Comparison of ENCODE assay signal across 8 mouse cellular contexts in genomic region chr19:4396081-4396997, GRCm38 (mm10). TPM values are rescaled to one million over a fixed set of nuclear protein-coding genes. Genes with fewer than 3 reads are reported as not detected.
DNase-seq lines count a peak whose midpoint lies in the region; ATAC-seq lines count a peak whose summit lies in the region.

No protein-coding gene starts in this region.

- H3K27me3 ChIP-seq in embryonic facial prominence, embryonic 13.5 days = no peaks in the 10 kb centered on the region
- H3K27me3 ChIP-seq in heart, embryonic 11.5 days (ENCODE audit: control insufficient read depth, insufficient read depth, low read length) = no peaks in the 10 kb centered on the region
- H3K27me3 ChIP-seq in liver, embryonic 16.5 days (ENCODE audit: control insufficient read depth, insufficient read depth, low read depth, low read length) = peaks cover 9% of the 10 kb centered on the region
- no peaks in the 10 kb centered on the region for H3K27me3 ChIP-seq in neural tube, embryonic 13.5 days

- no peaks in the 10 kb centered on the region for H3K9me3 ChIP-seq in embryonic facial prominence, embryonic 13.5 days
- H3K9me3 ChIP-seq in heart, embryonic 11.5 days (replicated peaks; ENCODE audit: control insufficient read depth, low read length) = no peaks in the 10 kb centered on the region
- H3K9me3 ChIP-seq in liver, embryonic 16.5 days (replicated peaks; ENCODE audit: control insufficient read depth, low read length) = no peaks in the 10 kb centered on the region
- no peaks in the 10 kb centered on the region for H3K9me3 ChIP-seq in neural tube, embryonic 13.5 days

- H3K4me1 ChIP-seq in embryonic facial prominence, embryonic 13.5 days = peaks cover 25% of the 10 kb centered on the region
- H3K4me1 ChIP-seq in heart, embryonic 11.5 days (ENCODE audit: control insufficient read depth, insufficient read depth, low read length) = 0 out of 2 replicates have a peak, but pooled peaks cover 11% of the 10 kb centered on the region
- peaks cover 20% of the 10 kb centered on the region for H3K4me1 ChIP-seq in liver, embryonic 16.5 days (ENCODE audit: control insufficient read depth, low read depth, low read length)
- peaks cover 39% of the 10 kb centered on the region for H3K4me1 ChIP-seq in neural tube, embryonic 13.5 days (replicated peaks)

- H3K36me3 ChIP-seq in embryonic facial prominence, embryonic 13.5 days = peaks cover 12% of the 10 kb centered on the region; the same call in 1 of the 2 replicates
- no peaks in the 10 kb centered on the region for H3K36me3 ChIP-seq in heart, embryonic 11.5 days (ENCODE audit: control insufficient read depth, insufficient read depth, low read length)
- peaks cover under 1% of the 10 kb centered on the region; the same call in 1 of the 2 replicates for H3K36me3 ChIP-seq in liver, embryonic 16.5 days (ENCODE audit: control insufficient read depth, insufficient read depth)
- H3K36me3 ChIP-seq in neural tube, embryonic 13.5 days = no peaks in the 10 kb centered on the region; the same call in 1 of the 2 replicates

- peak overlapping the region; percentile 99 for H3K4me3 ChIP-seq in embryonic facial prominence, embryonic 13.5 days
- H3K4me3 ChIP-seq in heart, embryonic 11.5 days (ENCODE audit: low read depth, low read length) = peak overlapping the region; percentile 100
- H3K4me3 ChIP-seq in liver, embryonic 16.5 days (ENCODE audit: low read depth, low read length) = peak overlapping the region; percentile 95
- peak overlapping the region; percentile 100 for H3K4me3 ChIP-seq in neural tube, embryonic 13.5 days

- peak; percentile 5 to 48 for DNase-seq in urinary bladder, adult 18-20 months (ENCODE audit: low spot score in 2 of 2)
- DNase-seq in urinary bladder, postnatal 10 days (ENCODE audit: low spot score) = no peak
- DNase-seq in kidney, postnatal 10 days = peak; percentile 61
- DNase-seq in testis, postnatal 14 days (ENCODE audit: low spot score) = peak; percentile 74

- peak; percentile 53 for ATAC-seq in embryonic facial prominence, embryonic 13.5 days (ENCODE audit: insufficient number of reproducible peaks, insufficient read depth, low FRiP score, low TSS enrichment, low read depth)
- peak; percentile 29 for ATAC-seq in heart, embryonic 11.5 days (replicated peaks; ENCODE audit: insufficient number of reproducible peaks, low FRiP score, low TSS enrichment)
- peak; percentile 8 for ATAC-seq in liver, embryonic 16.5 days (ENCODE audit: low read depth)
- peak; percentile 50 for ATAC-seq in neural tube, embryonic 13.5 days (ENCODE audit: low read depth)

- under 1% methylated on average over 78 of the region's 80 CpGs for WGBS in embryonic facial prominence, embryonic 13.5 days
- under 1% methylated on average over 73 of the region's 80 CpGs for WGBS in heart, embryonic 11.5 days (ENCODE audit: insufficient replicate concordance)
- WGBS in liver, embryonic 16.5 days (ENCODE audit: insufficient replicate concordance) = under 1% methylated on average over 63 of the region's 80 CpGs
- under 1% methylated on average over 77 of the region's 80 CpGs for WGBS in neural tube, embryonic 13.5 days

- H3K4me2 ChIP-seq in embryonic facial prominence, embryonic 13.5 days = peak overlapping the region; percentile 75
- H3K4me2 ChIP-seq in heart, embryonic 11.5 days = peak overlapping the region; percentile 75
- peak overlapping the region; percentile 100 for H3K4me2 ChIP-seq in liver, embryonic 16.5 days (ENCODE audit: low read depth, low read length)
- peak overlapping the region; percentile 91 for H3K4me2 ChIP-seq in neural tube, embryonic 13.5 days

- peak overlapping the region; percentile 100 for H3K9ac ChIP-seq in embryonic facial prominence, embryonic 13.5 days
- peak overlapping the region; percentile 96 for H3K9ac ChIP-seq in heart, embryonic 11.5 days (ENCODE audit: low read depth, low read length)
- H3K9ac ChIP-seq in liver, embryonic 16.5 days (ENCODE audit: low read depth, low read length) = peak overlapping the region; percentile 100
- H3K9ac ChIP-seq in neural tube, embryonic 13.5 days = peak overlapping the region; percentile 99

- H3K27ac ChIP-seq in embryonic facial prominence, embryonic 13.5 days = peak overlapping the region; percentile 92
- H3K27ac ChIP-seq in heart, embryonic 11.5 days (ENCODE audit: low read depth, low read length) = peak overlapping the region; percentile 97
- H3K27ac ChIP-seq in liver, embryonic 16.5 days (ENCODE audit: low read length) = peak overlapping the region; percentile 97
- H3K27ac ChIP-seq in neural tube, embryonic 13.5 days (replicated peaks) = peak overlapping the region; percentile 99

RNA-seq across cellular contexts. Expression of gene Kdm2a, which starts 1.7 kb away (rescaled TPM):
- polyA plus RNA-seq in embryonic facial prominence, embryonic 13.5 days (2015; fragmentation: Nextera tagmentation; extraction: Ambion mirVana) = 53.6 and 59.4 TPM in 2 replicates
- polyA plus RNA-seq in heart, embryonic 11.5 days (2014; fragmentation: Nextera tagmentation; extraction: Ambion mirVana) = 34.8 and 44.9 TPM in 2 replicates
- 11.0 and 13.7 TPM in 2 replicates for polyA plus RNA-seq in liver, embryonic 16.5 days (2015; fragmentation: Nextera tagmentation; extraction: Ambion mirVana)
- 38.2 and 41.5 TPM in 2 replicates for polyA plus RNA-seq in neural tube, embryonic 13.5 days (2015; fragmentation: Nextera tagmentation; extraction: Ambion mirVana)

RNA-seq across cellular contexts. Expression of gene Rhod, which starts 42.9 kb away (rescaled TPM):
- 39.2 and 42.7 TPM in 2 replicates for polyA plus RNA-seq in embryonic facial prominence, embryonic 13.5 days (2015; fragmentation: Nextera tagmentation; extraction: Ambion mirVana)
- 28.5 and 31.1 TPM in 2 replicates for polyA plus RNA-seq in heart, embryonic 11.5 days (2014; fragmentation: Nextera tagmentation; extraction: Ambion mirVana)
- polyA plus RNA-seq in liver, embryonic 16.5 days (2015; fragmentation: Nextera tagmentation; extraction: Ambion mirVana) = 8.0 and 11.8 TPM in 2 replicates
- 8.5 and 10.1 TPM in 2 replicates for polyA plus RNA-seq in neural tube, embryonic 13.5 days (2015; fragmentation: Nextera tagmentation; extraction: Ambion mirVana)
